Mouse (Mus musculus) common myeloid progenitor, adult 5-6 weeks (primary cell): ENCODE data around the gene Nupl2. TPM values are rescaled to one million over a fixed set of nuclear protein-coding genes. Genes with fewer than 3 reads are reported as not detected.

ENCODE experiments used
- ATAC-seq: replicated peaks from 2 replicates; pipeline ENCODE4 v1.8.0; 2016; ENCODE audit warnings: low read depth, mild to moderate bottlenecking, moderate TSS enrichment, inconsistent platforms; ENCODE audit not compliant: poor library complexity, severe bottlenecking
- total RNA-seq: library from RNA; stranded (forward); fragments of 200-1000, 187-1606 nt; gene quantifications from 2 replicates; pipeline ENCODE4 v1.2.3, GENCODE M21; 2017

The Nupl2 gene
- 7.1 and 8.2 TPM in 2 replicates for total RNA-seq

DNA sequence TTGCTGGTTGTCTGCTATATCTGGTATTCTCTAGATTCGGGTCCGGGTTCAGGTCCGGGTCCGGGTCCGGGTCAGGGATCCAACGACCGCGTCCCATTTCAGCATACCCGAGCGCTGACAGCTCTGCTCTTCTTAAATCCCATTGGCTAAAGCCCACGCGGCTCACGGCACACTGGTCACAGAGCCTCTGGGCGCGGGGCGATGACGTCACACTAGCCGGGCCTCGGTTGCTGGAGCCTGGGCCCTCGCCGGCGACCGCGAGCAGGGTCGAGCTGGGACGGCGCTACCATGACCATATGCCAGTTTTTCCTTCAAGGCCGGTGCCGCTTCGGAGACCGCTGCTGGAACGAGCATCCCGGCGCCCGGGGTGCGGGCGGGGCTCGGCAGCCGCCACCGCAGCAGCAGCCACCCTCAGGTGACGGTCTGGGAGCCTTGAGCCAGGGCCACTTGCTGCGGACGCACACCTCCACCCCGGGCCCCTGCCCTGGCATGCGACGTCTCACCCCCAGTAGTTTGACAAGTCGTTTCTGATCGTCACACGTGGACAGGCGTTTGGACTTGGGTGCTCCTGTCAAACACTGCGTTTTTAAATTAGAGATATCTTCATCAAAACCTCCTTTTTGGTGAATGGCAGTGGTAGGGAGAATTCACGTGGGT is at the start of gene Nupl2:
Gene Nupl2 (plus strand): TSS at position 175 of the 657 bp plus-strand sequence.
- peak; percentile 100 for ATAC-seq

DNA sequence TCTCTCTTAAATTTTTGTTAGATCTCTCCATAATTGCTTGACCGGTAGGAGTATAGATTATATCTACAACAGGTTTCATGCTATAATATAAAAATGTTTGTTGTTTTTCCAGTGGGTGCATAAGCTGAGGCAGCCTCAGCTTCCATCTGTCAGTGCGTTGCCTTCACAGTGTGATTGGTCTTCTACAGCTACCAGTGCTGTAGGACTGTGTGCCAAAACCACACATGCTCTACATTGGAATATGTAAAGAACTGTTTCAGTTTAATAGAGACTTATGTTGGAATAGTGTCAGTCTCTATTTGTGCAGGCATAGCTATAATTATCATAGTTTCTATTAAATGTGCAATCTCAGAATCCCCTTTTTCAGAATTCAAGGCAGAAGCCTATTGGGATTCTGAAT is 42.5 kb upstream of the Nupl2 start:
- ATAC-seq: no peak

- no peak for ATAC-seq
These were observed 40.6 kb upstream of the Nupl2 start for GRCm38 (mm10) chr5:24124175-24124574.

DNA sequence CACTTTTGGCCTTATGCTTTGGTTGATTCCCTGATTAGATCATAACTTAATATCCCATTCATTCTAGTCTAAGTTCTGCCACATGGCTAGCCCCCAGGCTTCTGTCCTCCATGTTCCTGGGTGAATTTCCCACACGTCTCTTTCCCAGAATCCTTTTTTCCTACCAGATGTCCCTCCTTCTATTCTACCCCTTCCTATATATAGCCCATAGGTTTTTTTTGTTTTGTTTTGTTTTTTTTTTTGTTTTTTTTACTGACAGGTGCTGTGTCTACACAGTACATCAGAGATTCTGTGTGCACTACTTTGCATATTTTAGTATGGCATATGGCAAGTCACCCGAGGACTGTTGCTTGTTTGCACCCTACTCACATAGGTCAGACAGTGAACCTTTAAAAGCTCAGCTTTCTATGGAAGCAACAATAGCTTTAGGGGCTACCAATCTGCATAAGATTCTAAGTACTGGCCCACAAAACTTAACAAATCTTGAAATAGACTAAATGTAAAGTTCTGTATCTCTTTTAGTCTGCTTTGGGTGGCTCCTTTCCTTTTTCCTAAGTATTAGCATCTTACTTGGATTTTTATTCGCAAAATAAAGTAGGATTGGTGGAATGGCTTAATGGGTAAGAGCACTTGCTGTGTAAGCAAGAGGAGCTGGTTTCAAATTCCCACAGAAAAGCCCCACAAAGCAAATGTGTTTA is 40.0 kb upstream of the Nupl2 start:
- ATAC-seq: no peak

- ATAC-seq: no peak
These were observed 38.7 kb upstream of the Nupl2 start for GRCm38 (mm10) chr5:24125910-24126636.

DNA sequence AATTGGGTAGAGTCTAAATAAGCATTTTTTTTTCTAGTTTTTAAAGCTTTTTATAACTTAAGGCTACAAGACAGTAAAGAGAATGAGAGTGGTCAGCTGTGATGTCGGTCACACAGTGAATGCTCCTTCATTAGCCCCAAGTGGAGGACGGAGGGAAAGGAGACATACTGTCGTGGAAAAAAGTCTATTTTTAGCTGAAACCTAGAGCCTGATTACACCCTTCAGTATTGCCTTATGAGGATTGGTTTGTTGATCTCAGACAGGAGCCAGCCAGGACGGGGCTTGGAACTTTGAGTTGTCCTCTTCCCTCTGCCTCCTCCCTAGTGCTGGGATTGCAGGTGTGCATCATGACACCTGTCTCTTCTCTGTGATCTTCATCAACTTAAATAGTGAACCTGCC is 37.8 kb upstream of the Nupl2 start:
- ATAC-seq: no peak

DNA sequence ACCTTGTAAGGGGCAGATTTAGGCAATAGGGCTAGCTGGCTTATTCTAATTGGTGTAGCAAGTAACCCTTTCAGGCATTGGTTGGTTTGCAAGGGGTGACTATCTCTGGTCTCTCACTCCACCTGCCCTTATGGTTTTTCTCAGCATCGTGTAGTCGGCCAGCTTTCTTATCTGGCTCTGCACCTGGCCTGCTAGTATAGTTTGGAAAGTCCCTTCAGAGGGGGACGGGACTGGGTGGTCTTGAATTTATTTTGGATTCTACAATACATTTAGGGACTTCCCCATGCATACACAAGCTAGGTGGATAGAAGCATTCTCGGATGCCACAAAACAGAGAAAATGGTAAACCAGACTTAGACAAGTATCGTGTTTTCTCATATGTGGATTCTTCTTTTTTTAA is 17.8 kb upstream of the Nupl2 start:
- no peak for ATAC-seq

- ATAC-seq: no peak
These were observed 12.6 kb upstream of the Nupl2 start for GRCm38 (mm10) chr5:24152199-24152598.

DNA sequence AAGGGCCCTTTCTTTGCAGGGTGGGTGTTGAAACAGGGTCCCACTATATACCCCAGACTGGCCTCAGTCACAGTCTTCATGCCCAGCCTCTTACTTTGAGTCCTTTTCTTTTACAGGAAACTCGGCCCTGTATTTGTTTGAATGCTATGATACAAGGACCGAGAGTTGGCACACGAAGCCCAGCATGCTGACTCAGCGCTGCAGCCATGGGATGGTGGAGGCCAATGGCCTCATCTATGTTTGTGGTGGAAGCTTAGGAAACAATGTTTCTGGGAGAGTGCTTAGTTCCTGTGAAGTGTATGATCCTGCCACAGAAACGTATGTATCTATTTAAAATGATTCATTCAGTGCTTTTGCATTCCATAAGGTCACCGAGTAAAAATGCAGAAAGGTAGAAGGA is 8.0 kb upstream of the Nupl2 start:
- ATAC-seq: no peak

GRCm38 (mm10) chr5:24167263-24167662 is 2.5 kb downstream of the Nupl2 start:
- no peak for ATAC-seq

DNA sequence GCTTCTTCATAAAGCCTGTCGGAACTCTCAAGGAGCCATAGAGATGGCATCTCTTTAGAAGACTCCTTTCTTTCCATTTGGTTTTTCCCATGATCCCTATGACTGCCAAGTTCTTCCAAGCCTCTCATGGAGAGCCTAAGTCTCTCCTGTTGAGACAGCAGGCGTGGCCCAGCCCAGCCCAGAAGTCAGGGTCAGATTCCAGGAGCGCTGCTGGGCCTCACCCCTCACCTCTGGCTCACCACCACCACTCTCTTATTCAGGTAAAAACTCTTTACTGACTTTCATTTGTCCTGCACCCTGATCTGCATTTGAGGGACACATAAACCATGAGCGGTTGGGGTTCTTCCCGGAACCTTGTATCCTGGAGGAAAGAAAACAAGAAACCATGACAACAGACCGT is 5.1 kb downstream of the Nupl2 start:
- ATAC-seq: no peak

- ATAC-seq: no peak
These were observed 7.3 kb downstream of the Nupl2 start for GRCm38 (mm10) chr5:24172092-24172491.

DNA sequence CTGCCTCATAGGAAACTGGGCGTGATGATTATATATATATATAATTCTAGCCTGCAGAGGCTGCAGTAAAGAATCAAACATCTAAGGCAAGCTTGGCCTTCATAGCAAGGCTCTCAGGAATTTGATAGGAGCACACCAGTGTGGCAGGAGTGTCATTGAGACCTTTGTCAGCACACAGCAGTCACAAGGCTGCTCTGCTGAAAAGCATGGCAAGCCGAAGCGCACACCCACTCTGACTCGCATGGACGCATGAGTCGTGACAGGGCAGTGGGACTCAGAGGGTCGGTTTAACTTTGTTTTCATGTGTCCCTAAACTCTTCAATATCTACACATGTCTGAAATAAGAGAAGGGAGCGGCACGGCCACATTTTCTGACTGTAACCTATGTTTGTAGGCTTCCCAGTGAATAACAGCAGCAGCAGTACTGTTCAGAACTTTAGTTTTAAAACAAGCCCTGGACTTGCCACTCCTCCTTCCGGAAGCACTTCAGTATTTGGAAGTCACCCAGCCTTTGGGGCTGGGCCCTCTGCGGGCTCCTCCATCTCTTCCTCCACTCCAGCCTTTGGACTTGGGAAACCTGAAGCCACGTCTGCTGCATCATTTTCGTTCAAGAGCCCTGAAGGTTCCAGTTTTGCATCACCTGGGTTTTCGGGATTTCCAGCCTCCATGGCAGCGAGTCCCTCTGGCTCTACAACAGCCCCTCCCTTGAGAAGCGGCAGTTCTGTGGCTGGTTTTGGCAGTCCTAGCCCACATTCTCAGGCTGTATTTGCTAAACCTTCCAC is 16.9 kb downstream of the Nupl2 start:
- ATAC-seq: no peak

GRCm38 (mm10) chr5:24182296-24182734 is 17.6 kb downstream of the Nupl2 start:
- no peak for ATAC-seq

GRCm38 (mm10) chr5:24183096-24183495 is 18.3 kb downstream of the Nupl2 start:
- no peak for ATAC-seq

DNA sequence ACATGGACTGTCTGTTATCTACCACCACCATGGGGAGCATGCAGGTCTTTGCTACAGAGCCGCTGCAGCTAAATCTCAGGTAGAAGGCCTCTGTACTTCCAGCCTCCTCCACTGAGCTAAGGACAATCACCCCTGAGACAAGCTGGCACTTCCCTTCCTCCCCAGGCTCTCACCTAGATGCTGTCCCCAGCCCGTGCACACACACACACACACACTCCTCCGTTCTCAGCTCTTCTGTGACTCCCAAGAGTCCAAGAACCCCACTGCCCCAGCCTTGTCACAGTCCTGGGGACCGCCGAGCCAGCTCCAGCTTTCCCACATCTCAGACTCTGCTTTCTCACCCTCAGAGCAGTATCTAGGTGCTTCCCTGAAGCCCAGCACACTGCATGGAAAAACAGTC is 19.2 kb downstream of the Nupl2 start:
- no peak for ATAC-seq

DNA sequence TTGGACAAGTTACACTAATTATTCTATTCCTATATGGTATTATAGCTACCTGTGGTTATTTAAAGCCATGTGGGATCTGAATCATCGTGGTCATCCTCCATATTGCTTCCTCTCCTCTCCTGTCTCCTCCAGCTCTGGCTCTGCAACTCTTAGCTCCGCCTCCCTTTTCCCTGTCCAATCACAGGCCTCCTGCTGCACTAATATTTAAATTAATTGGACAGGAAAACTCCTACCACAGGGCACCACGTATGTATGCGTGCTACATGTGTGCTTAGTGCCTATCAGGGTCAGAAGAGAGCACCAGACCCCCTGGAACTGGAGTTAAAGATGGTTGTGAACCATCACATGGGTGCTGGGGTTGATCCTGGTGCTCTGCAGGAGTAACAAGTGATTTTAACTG is 23.7 kb downstream of the Nupl2 start:
- no peak for ATAC-seq

- no peak for ATAC-seq
These were observed 27.1 kb downstream of the Nupl2 start for GRCm38 (mm10) chr5:24191821-24192220.

DNA sequence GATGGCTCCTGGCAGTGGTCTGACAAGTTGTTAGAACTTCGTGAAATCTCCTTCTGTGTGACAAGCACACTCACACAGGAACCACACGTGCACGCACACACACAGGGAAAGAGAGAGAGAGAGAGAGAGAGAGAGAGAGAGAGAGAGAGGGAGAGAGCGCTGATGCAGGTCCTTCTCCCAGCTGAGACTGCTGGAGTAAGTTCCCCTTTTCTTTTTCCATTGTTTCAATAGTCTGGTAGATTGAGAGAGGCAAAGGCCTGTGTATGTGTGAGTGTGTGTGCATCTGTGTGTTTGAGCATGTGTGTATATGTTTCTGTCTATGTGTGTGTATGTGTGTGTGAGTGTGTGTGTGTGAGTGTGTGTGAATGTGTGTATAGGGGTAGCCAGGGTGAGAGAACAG is 36.2 kb downstream of the Nupl2 start:
- ATAC-seq: peak; percentile 58; the same call in 1 of the 2 replicates

GRCm38 (mm10) chr5:24202492-24202891 is 37.7 kb downstream of the Nupl2 start:
- ATAC-seq: no peak
